Mouse (Mus musculus) lung, postnatal 36 days (tissue): ENCODE measurements around the gene Bzw1.
"Not testable (repeated sequence)": the region's sequence is repeated elsewhere in the genome, so short reads cannot be mapped to it uniquely, and the experiment has no call there.

Experiments used
- DNase-seq: peaks from one replicate; pipeline ENCODE4 v3.0.0; 2022; ENCODE audit warnings: mixed read lengths

Gene Bzw1

DNA sequence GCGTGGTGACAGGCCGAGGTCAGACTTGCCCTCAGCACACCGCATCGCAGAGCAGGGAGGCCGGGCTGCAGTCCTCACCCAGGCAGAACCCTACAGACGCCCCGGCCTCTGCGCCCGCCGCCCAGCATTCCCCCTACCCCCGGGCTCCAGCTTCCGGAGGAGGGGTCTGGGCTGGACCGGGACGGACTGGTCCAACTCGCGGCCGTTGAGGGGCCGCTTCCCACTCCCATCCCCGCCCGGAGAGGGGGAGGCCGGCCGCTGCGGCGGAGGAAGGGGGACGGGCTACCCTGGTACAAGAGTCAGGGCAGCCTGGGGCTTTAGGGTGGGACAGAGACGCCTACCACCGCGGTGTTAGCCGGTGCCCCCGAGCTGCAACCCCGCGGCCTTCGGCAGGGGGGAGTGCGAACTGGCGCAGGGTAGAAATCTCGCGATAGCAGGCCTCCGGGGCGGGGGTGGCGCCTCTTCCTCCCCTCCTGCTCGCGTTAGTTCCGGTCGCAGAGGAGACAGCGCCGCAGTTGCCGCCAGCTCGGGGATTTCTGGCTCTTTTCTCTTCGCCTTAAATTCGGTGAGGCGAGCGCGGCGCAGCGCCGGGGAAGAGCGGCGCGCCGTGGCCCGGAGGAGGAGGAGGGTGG is at the start of gene Bzw1:
Gene Bzw1 (plus strand): TSS at position 247 of the 632 bp plus-strand sequence.
- peak; percentile 94 for DNase-seq

DNA sequence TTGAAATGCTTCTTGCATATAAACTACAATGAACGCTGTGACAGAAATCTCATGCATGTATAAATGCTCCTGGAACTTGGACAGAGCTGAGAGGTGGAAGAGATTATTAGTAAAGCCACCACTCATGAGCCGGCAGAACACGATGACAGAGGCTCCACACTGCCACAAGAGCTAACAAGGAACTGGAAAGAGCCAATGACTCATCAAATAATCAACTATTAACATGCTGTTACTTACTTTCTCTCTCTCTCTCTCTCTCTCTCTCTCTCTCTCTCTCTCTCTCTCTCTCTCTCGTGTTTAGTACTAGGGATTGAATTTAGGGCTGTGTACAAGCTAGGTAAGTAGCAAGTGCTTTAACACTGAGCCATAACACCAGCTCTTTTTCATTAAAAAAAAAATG is 48.8 kb upstream of the Bzw1 start:
- DNase-seq = no peak

DNA sequence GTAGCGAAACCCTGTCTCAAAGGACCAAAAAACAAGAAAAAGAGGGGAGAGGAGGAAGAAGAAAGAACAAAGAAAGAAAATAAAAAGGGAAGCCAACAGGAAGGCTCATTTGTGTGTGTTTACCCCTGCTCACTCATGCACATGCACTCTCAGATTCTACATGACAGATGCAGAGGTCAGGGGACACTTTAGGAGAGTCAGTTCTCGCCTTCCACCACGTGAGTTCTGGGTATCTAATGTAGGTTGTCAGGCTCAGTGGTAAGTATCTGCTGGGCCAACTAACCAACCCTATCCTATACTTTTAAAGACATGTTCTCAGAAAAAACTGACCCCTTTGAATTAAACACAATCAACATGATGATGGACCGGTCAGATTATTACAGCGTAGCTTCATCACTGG is 48.1 kb upstream of the Bzw1 start:
- DNase-seq = no peak

DNA sequence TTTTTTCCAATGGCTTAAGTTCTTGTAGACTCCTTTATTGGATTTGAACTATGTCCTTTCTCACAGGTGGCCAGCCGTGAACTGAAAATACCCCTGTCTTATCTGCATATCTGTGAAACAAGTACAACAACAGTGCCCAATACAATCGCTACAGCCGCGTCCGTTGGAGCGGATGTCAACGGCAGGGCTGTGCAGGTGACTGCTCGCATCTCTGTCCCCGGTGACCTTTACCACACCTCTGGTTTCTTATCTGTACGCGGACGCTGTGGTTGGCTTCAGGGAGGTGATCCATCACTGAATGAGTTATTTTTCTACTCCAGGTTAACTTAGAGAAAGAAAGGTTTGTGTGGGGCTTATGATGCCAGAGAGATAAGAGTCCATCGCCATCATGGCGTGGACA is 46.5 kb upstream of the Bzw1 start:
- DNase-seq = no peak

DNA sequence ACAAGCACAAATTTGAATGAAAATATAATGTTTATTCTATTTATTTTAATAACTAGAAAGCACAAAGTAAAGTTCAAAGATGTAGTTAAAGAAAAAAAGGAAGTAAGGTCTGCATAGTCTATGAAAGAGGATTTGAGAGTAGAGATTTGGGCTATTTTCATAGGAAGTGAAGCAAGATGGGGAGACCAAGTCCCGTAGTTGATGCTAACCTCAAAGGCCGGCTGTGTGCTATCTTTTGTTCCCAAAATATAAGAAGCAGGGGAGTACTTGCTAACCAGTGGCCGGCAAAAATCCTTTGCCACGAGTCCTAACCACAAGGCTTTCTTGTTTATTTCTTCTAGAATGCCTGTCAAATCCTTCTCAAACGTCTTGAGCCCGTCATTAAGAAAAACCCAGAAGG is 44.0 kb upstream of the Bzw1 start:
- no peak for DNase-seq

DNA sequence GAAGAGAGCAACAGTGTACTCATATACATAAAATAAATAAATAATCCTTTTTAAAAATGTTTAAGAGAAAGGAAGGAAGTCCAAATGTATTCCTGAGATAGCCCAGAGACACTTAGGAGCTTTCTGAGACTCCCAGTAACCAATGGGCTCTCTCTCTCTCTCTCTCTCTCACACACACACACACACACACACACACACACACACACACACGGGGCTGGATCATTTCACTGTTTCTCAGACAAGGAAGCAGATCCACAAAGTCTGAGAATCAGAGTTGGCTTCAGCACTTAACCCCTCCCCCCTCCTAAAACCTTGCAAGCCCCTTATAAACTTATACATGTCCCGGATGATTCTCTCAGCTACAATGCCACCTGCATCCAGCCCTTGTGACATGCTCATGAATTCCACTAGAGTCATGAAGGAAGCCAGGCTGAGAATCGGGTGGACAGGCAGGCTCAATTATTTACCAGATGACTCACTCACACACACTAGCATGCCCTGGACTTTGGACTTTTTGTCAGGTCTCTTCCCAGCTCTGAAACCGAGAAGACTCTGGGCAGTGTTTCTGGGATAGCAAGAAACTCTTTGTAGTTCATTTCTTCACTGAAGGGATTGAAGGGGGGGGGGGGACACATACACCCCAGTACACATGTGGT is 39.3 kb upstream of the Bzw1 start:
- no peak for DNase-seq

DNA sequence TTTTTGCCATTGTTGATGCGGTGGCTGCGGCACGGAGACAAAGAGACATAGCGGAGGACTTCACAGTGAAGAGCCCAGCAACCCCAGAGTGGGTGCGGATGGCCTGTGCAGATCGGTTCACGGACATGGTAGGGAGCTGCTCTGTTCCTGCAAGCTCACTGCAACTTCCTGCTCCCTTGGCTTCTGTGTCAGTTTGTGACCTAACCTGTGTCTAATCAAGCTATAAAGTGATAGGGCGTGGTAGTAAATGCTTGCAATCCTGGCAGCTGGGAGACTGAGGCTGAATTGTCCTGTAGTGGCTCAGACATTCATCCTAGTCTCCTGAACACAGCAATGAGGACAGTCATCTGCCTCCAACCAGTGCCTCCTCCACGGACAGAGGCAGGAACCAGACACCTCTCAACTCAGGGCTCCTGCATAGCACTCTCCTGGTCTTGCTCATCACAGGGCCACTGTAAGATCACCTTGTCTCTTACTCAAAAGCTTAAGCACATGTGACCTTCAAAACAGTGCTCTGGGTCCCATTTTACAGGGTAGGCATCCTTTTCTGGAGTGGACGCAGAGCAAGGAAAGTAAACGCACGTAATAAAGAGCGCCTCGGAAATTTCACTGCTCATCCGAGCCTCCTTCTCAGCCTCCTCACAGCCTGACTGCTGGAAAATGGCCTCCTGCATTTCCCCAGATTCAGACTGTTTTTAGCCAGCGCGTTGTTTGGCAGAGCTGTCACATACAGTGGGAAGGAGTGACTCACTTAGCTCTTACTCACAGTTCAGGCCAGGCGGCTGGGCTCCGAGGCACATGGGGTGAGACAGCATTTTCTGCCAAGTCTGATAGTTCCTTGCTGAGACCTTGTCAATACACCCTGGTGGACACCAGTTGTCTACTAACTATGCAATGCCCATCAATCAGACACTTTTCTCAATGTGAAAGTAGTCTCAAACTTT is 33.5 kb upstream of the Bzw1 start:
- peak; percentile 37 for DNase-seq

DNA sequence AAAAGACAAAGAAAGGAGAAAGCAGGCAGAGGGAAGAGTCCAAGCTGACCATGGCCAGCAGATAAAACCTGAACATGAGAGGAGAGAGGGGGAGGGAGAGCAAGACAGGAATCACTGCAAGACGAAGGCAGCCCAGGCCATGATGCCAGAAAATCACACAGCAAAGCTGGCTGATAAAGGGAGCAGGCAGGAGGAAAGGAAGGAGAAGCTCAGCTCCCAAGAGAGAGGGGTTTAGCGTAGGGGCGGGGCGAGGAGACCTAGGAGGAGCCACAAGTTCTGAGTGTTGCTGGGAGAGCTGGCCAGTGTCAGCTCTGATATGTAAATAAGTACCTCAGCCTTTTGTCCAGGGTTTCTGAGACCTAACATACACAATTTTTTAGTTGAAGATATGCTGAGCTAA is 30.4 kb upstream of the Bzw1 start:
- no peak for DNase-seq

DNA sequence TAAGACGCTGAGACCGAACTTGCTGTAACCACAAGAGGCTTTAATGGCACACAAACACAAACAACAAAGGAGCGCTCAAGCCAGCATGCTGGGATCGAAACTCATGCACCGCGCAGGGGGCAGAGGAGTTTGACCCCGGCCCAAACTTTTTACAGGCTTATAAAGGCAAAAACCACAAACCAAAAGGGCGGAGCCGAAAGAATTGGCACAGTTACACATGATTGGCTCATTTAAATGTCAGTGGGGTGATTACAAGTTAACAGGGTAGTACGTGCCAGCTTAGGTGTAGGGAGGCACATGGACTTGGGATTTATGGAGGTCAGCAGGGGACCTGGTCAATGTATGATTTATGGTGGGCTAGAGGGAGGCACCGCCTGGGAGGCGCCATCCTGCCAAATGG is 28.1 kb upstream of the Bzw1 start:
- no peak for DNase-seq

DNA sequence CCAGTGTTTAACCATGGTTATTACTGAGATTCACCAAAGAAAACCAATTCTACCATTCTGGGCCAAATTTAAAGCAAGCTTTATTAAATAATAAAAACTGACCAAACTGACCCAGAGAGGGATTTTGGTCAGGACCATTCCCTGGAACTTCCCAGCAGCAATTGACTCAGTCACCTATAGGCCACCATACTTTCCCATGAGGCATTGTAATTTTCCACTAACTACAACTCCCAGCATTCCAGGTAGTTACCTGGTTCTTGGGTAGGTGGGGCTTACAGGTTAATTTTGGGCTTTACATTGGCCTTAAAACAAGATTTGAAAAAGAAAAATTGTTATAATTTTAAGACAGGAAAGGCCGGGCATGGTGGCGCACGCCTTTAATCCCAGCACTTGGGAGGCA is 26.9 kb upstream of the Bzw1 start:
- no peak for DNase-seq

DNA sequence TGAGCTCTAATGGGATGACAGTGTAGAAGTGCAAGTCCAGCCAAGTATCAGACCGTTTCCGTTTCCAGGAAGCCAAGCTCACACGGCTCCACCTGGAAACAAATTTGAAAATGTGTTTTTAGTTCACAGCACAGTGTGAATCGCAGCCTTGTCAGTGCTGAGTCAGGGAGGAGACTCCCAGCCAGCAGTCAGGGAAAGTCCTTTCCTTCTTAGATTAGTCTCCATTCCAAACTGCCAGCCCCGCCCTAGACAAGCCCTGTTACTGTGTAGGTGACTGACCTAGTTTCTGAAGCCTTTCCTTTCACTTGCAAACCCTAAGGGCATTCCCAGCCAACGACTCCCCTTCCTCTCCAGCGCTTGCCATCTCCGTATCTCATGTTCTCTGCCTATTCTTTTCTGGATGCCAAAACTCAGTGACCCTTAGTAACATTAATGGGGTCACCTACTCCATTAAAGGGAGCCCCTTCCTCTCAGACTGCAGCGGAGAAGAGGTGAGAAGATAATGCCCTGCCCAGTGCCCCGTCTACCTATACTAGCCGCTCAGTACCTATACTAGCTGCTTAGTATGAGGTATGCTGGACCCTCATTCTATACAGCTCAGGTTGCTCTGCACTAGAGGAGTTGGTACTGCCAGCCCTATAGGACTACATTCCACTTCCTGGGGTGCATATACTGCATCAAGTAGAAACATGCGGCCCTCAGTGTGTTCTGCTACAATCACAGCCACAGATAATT is 25.8 kb upstream of the Bzw1 start:
- peak; percentile 7 for DNase-seq

DNA sequence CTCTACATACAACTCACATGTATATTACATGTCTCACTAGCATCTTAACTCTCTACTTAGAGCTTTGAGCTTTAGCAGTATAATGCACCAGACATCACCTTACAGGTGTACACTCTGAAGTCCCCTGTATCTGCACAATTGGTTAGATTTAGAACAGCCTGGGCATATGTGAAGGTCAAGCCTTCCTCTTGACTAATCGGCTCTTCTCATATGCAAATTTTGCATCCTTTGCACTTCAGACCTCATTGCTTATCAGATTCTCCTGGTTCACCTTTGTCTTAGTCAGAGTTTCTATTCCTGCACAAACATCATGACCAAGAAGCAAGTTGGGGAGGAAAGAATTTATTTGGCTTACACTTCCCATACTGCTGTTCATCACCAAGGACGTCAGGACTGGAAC is 23.0 kb upstream of the Bzw1 start:
- no peak for DNase-seq

DNA sequence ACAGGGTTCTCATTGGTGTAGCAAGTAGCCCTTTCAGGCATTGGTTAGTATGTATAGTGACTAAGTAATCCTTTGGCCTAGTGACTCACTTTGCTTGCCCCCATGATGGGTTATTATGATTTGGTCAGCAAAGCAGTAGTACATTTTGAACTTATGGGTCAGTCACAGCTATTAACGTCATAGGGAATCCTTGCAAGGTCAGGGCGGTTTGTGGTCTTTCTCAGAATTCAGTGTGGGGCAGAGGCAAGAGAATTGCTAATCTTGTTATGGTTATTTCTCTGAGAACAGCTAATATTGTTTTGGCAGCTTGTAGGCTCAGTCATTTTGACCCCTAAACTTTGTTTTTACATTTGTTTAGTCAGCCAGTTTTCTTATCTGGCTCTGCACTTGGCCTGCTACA is 18.4 kb upstream of the Bzw1 start:
- not testable (repeated sequence) for DNase-seq

DNA sequence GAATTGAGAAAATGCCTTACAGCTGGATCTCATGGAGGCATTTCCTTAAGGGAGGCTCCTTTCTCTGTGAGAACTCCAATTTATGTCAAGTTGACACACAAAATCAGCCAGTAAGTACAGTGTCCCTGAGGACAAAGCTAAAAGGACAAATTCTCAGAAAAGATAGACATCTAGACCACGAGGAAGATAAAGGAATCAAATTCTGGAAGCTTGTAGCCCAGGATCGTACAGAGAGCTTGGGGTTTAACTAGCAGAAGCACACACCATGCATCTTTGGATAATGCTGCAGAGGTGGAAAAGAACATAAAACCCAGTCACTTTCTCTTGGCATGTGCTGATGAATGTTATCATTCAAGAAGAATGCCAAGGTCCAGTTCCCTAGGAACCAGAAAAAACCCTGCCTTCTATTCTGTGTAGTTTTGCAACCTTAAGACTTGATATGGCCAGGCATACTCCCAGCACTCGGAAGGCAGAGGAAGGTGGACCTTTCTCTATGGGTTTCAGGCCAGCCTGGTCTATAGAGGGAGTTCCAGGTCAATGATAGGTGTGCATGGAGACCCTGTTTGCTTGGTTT is 17.0 kb upstream of the Bzw1 start:
- DNase-seq = no peak

DNA sequence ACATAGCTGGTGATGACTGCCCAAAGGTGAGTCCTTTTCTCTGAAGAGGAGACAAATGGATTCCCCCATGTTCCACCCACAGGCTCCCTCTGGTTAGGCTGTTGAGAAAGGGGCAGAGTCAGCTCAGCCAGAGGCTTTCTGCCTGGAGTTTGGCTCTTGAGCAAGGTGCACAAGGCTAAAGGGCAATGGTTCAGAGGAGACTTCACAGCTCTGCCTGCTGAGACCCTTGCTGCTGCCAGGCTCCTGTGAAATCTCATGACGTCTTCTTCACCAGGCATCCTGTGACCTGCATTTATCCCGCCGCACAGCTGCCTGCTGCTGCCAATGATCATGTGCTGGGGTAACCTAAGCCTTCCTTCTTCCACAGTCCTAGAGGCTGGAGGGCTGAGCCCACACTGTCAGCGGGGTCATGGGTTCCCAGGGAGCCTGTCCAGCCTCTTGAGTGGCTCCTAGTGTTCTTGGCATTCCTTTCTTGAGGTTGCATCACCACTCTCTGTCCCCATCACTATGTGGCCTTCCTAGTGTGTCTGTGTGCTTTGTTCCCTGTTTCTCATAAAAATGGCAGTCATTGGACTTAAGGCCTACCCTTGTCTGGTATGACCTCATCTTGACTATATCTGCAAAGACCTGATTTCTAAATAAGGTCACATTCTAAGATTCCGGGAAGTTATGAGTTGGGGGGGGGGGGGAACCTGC is 10.0 kb upstream of the Bzw1 start:
- peak; percentile 12 for DNase-seq

DNA sequence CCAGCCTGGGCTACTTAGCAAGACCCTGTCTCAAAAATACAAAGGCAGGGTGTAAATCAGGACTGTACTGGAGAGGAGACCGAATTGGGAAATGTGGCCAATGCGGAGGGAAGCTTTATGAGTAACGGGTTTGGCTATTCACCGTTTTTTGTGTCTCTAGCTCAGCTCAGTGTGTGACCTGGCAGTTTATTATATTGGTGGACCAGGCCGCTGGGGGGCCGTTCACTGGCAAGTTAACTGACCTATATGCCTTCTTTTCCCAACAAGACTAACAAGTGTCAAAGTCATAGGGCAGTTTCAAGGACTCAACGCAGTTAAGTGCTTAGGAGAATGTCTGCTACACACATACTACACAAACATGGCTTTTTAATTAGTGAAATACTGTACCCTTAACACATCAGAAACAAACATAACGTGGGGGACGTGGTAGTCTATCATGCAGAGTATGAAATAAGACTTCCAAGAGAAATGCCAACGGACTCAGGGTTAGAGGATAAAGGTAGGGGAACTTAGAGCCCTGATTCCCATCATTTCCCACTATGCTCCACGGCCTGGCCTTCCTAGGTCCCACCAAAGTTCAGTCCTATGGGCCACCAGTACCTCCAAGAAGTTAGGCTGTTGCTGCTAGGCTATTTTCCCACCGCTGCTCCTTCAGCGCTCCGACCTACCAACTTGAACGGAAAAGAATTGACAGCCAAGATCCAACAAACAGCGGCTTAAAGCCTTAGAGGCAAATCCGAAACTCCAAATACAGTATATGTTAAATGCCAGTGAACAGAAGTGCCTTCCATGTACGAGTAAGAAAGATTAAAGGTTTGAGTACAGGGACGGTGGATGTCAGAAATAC is 1.1 kb upstream of the Bzw1 start:
- DNase-seq = no peak

DNA sequence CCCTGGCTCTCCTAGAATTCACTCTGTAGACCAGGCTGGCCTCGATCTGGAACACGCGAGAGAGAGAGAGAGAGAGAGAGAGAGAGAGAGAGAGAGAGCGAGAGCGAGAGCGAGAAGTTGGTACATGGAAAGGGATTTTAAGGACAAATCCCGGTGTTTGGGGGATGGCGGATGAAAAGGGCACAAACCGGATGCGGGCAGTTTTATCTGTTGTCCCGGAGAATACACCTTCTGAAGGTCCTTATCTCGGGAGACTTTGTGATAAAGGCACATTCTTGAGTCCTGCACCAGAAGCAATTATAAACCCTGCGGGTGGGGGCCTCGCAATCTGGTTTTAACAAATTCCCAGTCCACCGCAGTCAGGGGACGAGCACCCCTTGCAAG is 438 bp upstream of the Bzw1 start:
- DNase-seq = no peak

DNA sequence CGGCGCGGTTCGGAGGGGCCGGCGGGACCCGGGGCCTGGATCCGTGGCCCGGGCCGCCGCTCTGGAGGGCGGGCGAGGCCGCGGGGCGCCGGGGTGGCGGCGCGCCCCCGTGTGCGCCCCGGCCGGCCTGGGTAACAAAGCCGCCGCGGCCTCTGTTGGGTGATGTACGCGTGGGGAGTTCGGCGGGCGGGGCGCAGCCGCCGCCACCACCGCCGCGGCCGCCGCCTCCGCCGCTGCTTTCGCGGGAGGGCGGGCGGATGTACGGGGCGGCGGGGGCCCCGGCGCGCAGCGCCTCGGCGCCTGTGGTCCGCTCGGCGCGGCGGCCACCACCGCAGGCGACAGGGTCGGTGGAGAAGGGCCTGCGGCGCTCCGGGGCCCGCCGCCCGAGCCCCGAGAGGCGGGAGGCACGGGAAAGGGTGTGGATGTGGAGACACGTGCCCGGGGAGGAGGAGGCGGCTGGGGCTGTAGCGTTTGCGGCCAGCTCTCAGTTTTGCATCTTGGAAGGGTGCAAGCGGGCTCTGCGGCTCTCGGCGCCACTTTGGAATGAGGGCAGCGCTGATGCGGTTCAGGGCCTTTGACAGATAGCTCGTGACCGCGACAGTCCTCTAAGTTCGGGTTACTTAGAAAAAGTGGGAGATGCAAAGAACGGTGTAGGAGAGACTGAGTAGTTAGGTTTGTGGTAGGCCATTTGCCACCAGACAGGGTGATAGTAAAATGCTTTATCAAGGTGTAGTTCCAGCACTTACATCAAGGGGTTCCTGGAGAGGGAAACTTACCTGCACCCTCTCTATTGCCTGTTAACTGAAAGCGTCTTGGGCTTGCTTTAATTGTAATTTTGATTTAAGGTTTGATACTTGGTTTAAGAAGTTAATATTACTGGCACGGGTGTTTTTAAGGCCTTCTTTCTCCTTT is 842 bp downstream of the Bzw1 start:
- DNase-seq = peak; percentile 49

DNA sequence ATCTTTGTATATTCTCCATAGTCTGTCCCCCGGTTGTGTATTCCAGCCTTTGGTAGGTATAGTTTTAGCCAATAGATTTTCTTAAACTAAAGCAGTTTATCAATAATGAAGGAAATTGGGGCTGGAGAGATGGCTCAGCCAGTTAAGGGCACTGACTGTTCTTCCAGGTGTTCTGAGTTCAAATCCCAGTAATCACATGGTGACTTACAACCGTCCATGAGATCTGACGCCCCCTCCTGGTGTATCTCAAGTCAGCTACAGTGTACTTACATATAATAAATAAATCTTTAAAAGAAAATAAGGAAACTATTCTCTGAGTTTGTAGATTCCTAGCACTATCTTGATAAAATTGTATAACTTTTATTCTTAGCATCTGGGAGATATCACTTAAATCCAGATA is 2.6 kb downstream of the Bzw1 start:
- no peak for DNase-seq

DNA sequence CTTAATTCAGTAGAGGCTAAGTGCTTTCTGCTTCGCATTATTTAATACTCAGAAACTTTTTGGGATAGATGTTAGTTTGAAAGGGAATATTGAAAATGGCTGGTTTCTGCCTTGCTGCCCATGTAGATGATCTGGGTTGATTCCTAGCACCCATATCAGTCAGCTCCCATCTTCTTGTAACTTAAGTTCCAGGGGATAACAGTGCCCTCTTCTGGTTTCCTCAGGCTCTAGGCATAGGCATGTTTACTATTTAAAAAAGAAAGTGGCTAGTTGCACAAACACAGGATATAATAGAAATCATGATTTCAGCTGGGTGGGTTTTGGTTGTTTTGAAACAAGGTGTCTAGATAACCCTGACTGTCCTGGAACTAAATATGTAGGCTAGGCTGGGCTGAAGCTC is 3.5 kb downstream of the Bzw1 start:
- DNase-seq = no peak
